Mouse (Mus musculus) MEL (cell line): ENCODE measurements at regions not wholly inside any gene's neighbourhood (a gene's known extent, or its start where the extent isn't known, plus 50 kb on each side); places are given as distances from the start of the nearest gene placed in this dataset.
"Not testable (repeated sequence)": the region's sequence is repeated elsewhere in the genome, so short reads cannot be mapped to it uniquely, and the experiment has no call there.

Source experiments
- DNase-seq: peaks from one replicate; pipeline ENCODE4 v3.0.0; 2011; ENCODE audit warnings: low read depth, low spot score
- H3K27ac ChIP-seq: 2 replicates; pipeline ENCODE4 v1.5.1; 2012; ENCODE audit warnings: low read depth, mild to moderate bottlenecking, control low read depth, low read length, moderate library complexity; ENCODE audit not compliant: control insufficient read depth
- H3K27me3 ChIP-seq, 2 experiments: fragments of 150-350 bp in 1 of 2; sonication (generic) in 1 of 2; 2 replicates each; pipeline ENCODE4 v1.6.1; 2012; ENCODE audit warnings: low read length in 2 of 2, mild to moderate bottlenecking in 2 of 2, improper control_type of control experiment in 1 of 2, moderate library complexity in 1 of 2; ENCODE audit not compliant: insufficient read depth in 2 of 2, control insufficient read depth in 1 of 2
- H3K36me3 ChIP-seq, 2 experiments: 2 replicates each; pipeline ENCODE4 v1.6.1; 2012 to 2014; ENCODE audit warnings: low read length in 2 of 2, improper control_type of control experiment in 1 of 2, inconsistent platforms in 1 of 2, mild to moderate bottlenecking in 1 of 2; ENCODE audit not compliant: insufficient read depth in 2 of 2, control insufficient read depth in 1 of 2
- H3K4me1 ChIP-seq, 2 experiments: fragments of 150-350 bp in 1 of 2; sonication (generic) in 1 of 2; 2 replicates each; pipeline ENCODE4 v1.6.1; 2012; ENCODE audit warnings: low read length in 2 of 2, improper control_type of control experiment in 1 of 2, mild to moderate bottlenecking in 1 of 2; ENCODE audit not compliant: insufficient read depth in 2 of 2, control insufficient read depth in 1 of 2
- H3K4me3 ChIP-seq, 2 experiments: fragments of 150-350 bp in 1 of 2; sonication (generic) in 1 of 2; 2 replicates each; pipeline ENCODE4 v1.5.1; 2012; ENCODE audit warnings: low read depth in 2 of 2, low read length in 2 of 2, mild to moderate bottlenecking in 2 of 2, moderate library complexity in 2 of 2, control low read depth in 1 of 2, improper control_type of control experiment in 1 of 2; ENCODE audit not compliant: control insufficient read depth in 1 of 2, insufficient read depth in 1 of 2
- H3K79me2 ChIP-seq: 2 replicates; pipeline ENCODE4 v1.6.1; 2012; ENCODE audit warnings: mild to moderate bottlenecking, low read length, moderate library complexity; ENCODE audit not compliant: control insufficient read depth, poor library complexity, insufficient read depth
- H3K9ac ChIP-seq: 2 replicates; pipeline ENCODE4 v1.6.1; 2012; ENCODE audit warnings: low read depth, mild to moderate bottlenecking, control low read depth, low read length, moderate library complexity; ENCODE audit not compliant: control insufficient read depth, poor library complexity, severe bottlenecking
- H3K9me3 ChIP-seq: fragments of 150-350 bp; sonication (generic); replicated peaks from 2 replicates; pipeline ENCODE4 v1.6.1; 2012; ENCODE audit warnings: mild to moderate bottlenecking, low read length, improper control_type of control experiment, moderate library complexity; ENCODE audit not compliant: insufficient read depth
- CHD2 ChIP-seq: IDR thresholded peaks from 2 replicates; pipeline ENCODE4 v1.6.1; 2011; ENCODE audit warnings: low read length, improper control_type of control experiment
- CTCF ChIP-seq, 3 experiments: IDR thresholded peaks in 2 of 3; conservative IDR thresholded peaks in 1 of 3; 2 replicates each; pipeline ENCODE4 v1.5.1; 2011 to 2012; ENCODE audit warnings: low read length in 3 of 3, low read depth in 2 of 3, mild to moderate bottlenecking in 2 of 3, improper control_type of control experiment in 1 of 3, inconsistent platforms in 1 of 3, mixed read lengths in 1 of 3, moderate library complexity in 1 of 3; ENCODE audit not compliant: control insufficient read depth in 1 of 3, insufficient read depth in 1 of 3, poor library complexity in 1 of 3, severe bottlenecking in 1 of 3
- GATA1 ChIP-seq: IDR thresholded peaks from 2 replicates; pipeline ENCODE4 v1.6.1; 2011; ENCODE audit warnings: low read depth, low read length, improper control_type of control experiment
- JUND ChIP-seq: IDR thresholded peaks from 2 replicates; pipeline ENCODE4 v1.6.1; 2011; ENCODE audit warnings: low read depth, mild to moderate bottlenecking, improper control_type of control experiment, low read length
- MEF2A ChIP-seq: IDR thresholded peaks from 2 replicates; pipeline ENCODE4 v1.6.1; 2014; ENCODE audit warnings: low read depth, mild to moderate bottlenecking, inconsistent platforms, low read length, improper control_type of control experiment; ENCODE audit not compliant: poor library complexity, insufficient replicate concordance, severe bottlenecking; ENCODE audit errors: extremely low read depth
- MXI1 ChIP-seq: IDR thresholded peaks from 2 replicates; pipeline ENCODE4 v1.6.1; 2011; ENCODE audit warnings: mild to moderate bottlenecking, low read depth, low read length, improper control_type of control experiment
- MYB ChIP-seq: IDR thresholded peaks from 2 replicates; pipeline ENCODE4 v1.6.1; 2011; ENCODE audit warnings: mild to moderate bottlenecking, low read depth, low read length, improper control_type of control experiment
- NRF1 ChIP-seq: IDR thresholded peaks from 2 replicates; pipeline ENCODE4 v1.6.1; 2014; ENCODE audit warnings: low read depth, mild to moderate bottlenecking, inconsistent platforms, low read length, improper control_type of control experiment, moderate library complexity; ENCODE audit not compliant: poor library complexity, insufficient read depth, severe bottlenecking
- USF1 ChIP-seq: IDR thresholded peaks from 2 replicates; pipeline ENCODE4 v1.6.1; 2014; ENCODE audit warnings: low read depth, mild to moderate bottlenecking, inconsistent platforms, low read length, improper control_type of control experiment, moderate library complexity
- USF2 ChIP-seq, 2 experiments: IDR thresholded peaks; 2 replicates each; pipeline ENCODE4 v1.6.1; 2011 to 2012; ENCODE audit warnings: improper control_type of control experiment in 2 of 2, low read length in 2 of 2, borderline replicate concordance in 1 of 2, inconsistent platforms in 1 of 2, low read depth in 1 of 2, mild to moderate bottlenecking in 1 of 2; ENCODE audit not compliant: insufficient read depth in 1 of 2

DNA sequence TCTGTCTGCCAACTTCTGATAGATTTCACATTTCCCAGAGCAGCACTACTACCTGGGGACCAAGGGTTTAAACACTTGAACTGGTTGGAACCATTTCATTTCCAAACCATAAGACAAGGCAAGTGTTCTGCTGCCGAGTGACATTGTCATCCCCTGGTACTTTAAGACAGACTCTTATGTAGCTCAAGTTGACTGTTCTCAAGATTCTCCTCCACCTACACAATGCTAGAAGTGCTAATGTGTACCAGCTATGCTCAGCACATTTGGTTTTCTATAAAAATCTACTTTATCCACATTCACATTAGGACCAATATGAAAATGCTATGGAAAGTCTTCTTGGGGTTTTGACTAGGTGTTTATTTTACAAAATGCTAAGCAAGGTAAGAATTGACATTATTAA, 357.3 kb downstream of the Trib2 start:
- H3K27ac ChIP-seq, result no peak overlapping the region
- DNase-seq, result no peak
- H3K36me3 ChIP-seq, result no peaks in the 10 kb centered on the region
- no peaks in the 10 kb centered on the region for H3K4me1 ChIP-seq
- no peaks in the 10 kb centered on the region for H3K27me3 ChIP-seq
- no peak for TF ChIP-seq USF1
- TF ChIP-seq NRF1, result no peak
- TF ChIP-seq GATA1, result no peak
- no peak for TF ChIP-seq USF2 (IDR thresholded peaks at IDR 0.05; ENCODE audit: borderline replicate concordance in 1 of 2, insufficient read depth in 1 of 2, low read depth in 1 of 2, low read length in 2 of 2)
- no peak for TF ChIP-seq MYB
- TF ChIP-seq MXI1, result no peak
- no peak for TF ChIP-seq JUND
- TF ChIP-seq, all 39 proteins: peak for 0
- H3K79me2 ChIP-seq, result no peaks in the 10 kb centered on the region
- H3K9me3 ChIP-seq, result no peaks in the 10 kb centered on the region
- no peak overlapping the region for H3K4me3 ChIP-seq
- H3K9ac ChIP-seq, result no peak overlapping the region

- not testable (repeated sequence) for H3K4me1 ChIP-seq, H3K4me3 ChIP-seq, H3K27me3 ChIP-seq, H3K36me3 ChIP-seq, DNase-seq, H3K9me3 ChIP-seq, H3K27ac ChIP-seq, H3K9ac ChIP-seq, H3K79me2 ChIP-seq
Measured at GRCm38 (mm10) chr12:15456369-15456768, 360.4 kb downstream of the Trib2 start.

- H3K9me3 ChIP-seq, result no peaks in the 10 kb centered on the region
- TF ChIP-seq CHD2, result no peak
- TF ChIP-seq CTCF (IDR thresholded peaks at IDR 0.05 in 2 of 3, conservative IDR thresholded peaks at IDR 0.05 in 1 of 3; ENCODE audit: control insufficient read depth in 1 of 3, insufficient read depth in 1 of 3, low read depth in 2 of 3, low read length in 3 of 3, poor library complexity in 1 of 3, severe bottlenecking in 1 of 3), result no peak
- no peak for TF ChIP-seq MEF2A
- TF ChIP-seq GATA1, result no peak
- TF ChIP-seq, all 39 proteins: peak for 0
- DNase-seq, result no peak
- Histone ChIP-seq H3K79me2 (no peaks in the 10 kb centered on the region), H3K4me1 (no peaks in the 10 kb centered on the region), H3K9ac (no peak overlapping the region), H3K27me3 (no peaks in the 10 kb centered on the region), H3K4me3 (no peak overlapping the region), H3K36me3 (no peaks in the 10 kb centered on the region), H3K27ac (no peak overlapping the region)
Measured at GRCm38 (mm10) chr12:15455744-15456143, 361.0 kb downstream of the Trib2 start.
